Mouse (Mus musculus): ENCODE data around the gene Dock4.
A peak's percentile ranks its signal among the peaks of the same experiment; 100 is the strongest.

The Dock4 gene

GRCm38 (mm10) chr12:40504687-40505086, 58.9 kb downstream of the Dock4 start:
- DNase-seq (ENCODE audit: extremely low read depth, insufficient read length, low spot score) = no peak

- DNase-seq (ENCODE audit: extremely low read depth, insufficient read length, low spot score) = no peak
These were observed 62.2 kb downstream of the Dock4 start for GRCm38 (mm10) chr12:40507823-40508390.

- no peak for DNase-seq (ENCODE audit: extremely low read depth, insufficient read length, low spot score)
These were observed 62.7 kb downstream of the Dock4 start for GRCm38 (mm10) chr12:40508416-40508815.

- DNase-seq (ENCODE audit: extremely low read depth, insufficient read length, low spot score) = no peak
These were observed 66.1 kb downstream of the Dock4 start for GRCm38 (mm10) chr12:40511643-40512369.

GRCm38 (mm10) chr12:40512370-40512693, 66.6 kb downstream of the Dock4 start:
- no peak for DNase-seq (ENCODE audit: extremely low read depth, insufficient read length, low spot score)

- no peak for DNase-seq (ENCODE audit: extremely low read depth, insufficient read length, low spot score)
These were observed 67.2 kb downstream of the Dock4 start for GRCm38 (mm10) chr12:40512994-40513393.

- no peak for DNase-seq (ENCODE audit: extremely low read depth, insufficient read length, low spot score)
These were observed 68.3 kb downstream of the Dock4 start for GRCm38 (mm10) chr12:40514021-40514420.

GRCm38 (mm10) chr12:40522468-40522867, 76.7 kb downstream of the Dock4 start:
- no peak for DNase-seq (ENCODE audit: extremely low read depth, insufficient read length, low spot score)

- DNase-seq (ENCODE audit: extremely low read depth, insufficient read length, low spot score) = no peak
These were observed 77.3 kb downstream of the Dock4 start for GRCm38 (mm10) chr12:40523020-40523419.

GRCm38 (mm10) chr12:40525045-40525444, 79.3 kb downstream of the Dock4 start:
- DNase-seq (ENCODE audit: extremely low read depth, insufficient read length, low spot score) = no peak

GRCm38 (mm10) chr12:40535655-40536618, 90.2 kb downstream of the Dock4 start:
- peak; percentile 50 for DNase-seq (ENCODE audit: extremely low read depth, insufficient read length, low spot score)

- no peak for DNase-seq (ENCODE audit: extremely low read depth, insufficient read length, low spot score)
These were observed 92.1 kb downstream of the Dock4 start for GRCm38 (mm10) chr12:40537826-40538225.

- no peak for DNase-seq (ENCODE audit: extremely low read depth, insufficient read length, low spot score)
These were observed 92.6 kb downstream of the Dock4 start for GRCm38 (mm10) chr12:40538318-40538717.

- no peak for DNase-seq (ENCODE audit: extremely low read depth, insufficient read length, low spot score)
These were observed 93.0 kb downstream of the Dock4 start for GRCm38 (mm10) chr12:40538780-40539179.

GRCm38 (mm10) chr12:40544273-40544672, 98.5 kb downstream of the Dock4 start:
- no peak for DNase-seq (ENCODE audit: extremely low read depth, insufficient read length, low spot score)

- DNase-seq (ENCODE audit: extremely low read depth, insufficient read length, low spot score) = no peak
These were observed 101.1 kb downstream of the Dock4 start for GRCm38 (mm10) chr12:40546827-40547226.

- no peak for DNase-seq (ENCODE audit: extremely low read depth, insufficient read length, low spot score)
These were observed 105.6 kb downstream of the Dock4 start for GRCm38 (mm10) chr12:40551317-40551716.

GRCm38 (mm10) chr12:40552201-40552600, 106.4 kb downstream of the Dock4 start:
- DNase-seq (ENCODE audit: extremely low read depth, insufficient read length, low spot score) = no peak

GRCm38 (mm10) chr12:40553929-40554328, 108.2 kb downstream of the Dock4 start:
- DNase-seq (ENCODE audit: extremely low read depth, insufficient read length, low spot score) = no peak

- DNase-seq (ENCODE audit: extremely low read depth, insufficient read length, low spot score) = peak; percentile 21
These were observed 109.3 kb downstream of the Dock4 start for GRCm38 (mm10) chr12:40554941-40555511.

GRCm38 (mm10) chr12:40558600-40558999, 112.8 kb downstream of the Dock4 start:
- no peak for DNase-seq (ENCODE audit: extremely low read depth, insufficient read length, low spot score)

All from 3134 (cell line).